Mouse (Mus musculus) skeletal muscle tissue, adult 2 months (tissue): ENCODE results near the gene Slc8a1.

Experiments used
- DNase-seq: peaks from one replicate; pipeline ENCODE4 v3.0.0-alpha.2; 2012; ENCODE audit warnings: low read depth, low spot score

Gene Slc8a1

GRCm38 (mm10) chr17:81669816-81670691, 68.1 kb downstream of the Slc8a1 start:
- DNase-seq: no peak

GRCm38 (mm10) chr17:81669062-81669815, 68.9 kb downstream of the Slc8a1 start:
- peak; percentile 21 for DNase-seq

- no peak for DNase-seq
These were observed 69.7 kb downstream of the Slc8a1 start for GRCm38 (mm10) chr17:81668466-81668865.

GRCm38 (mm10) chr17:81667935-81668334, 70.2 kb downstream of the Slc8a1 start:
- no peak for DNase-seq

- DNase-seq: no peak
These were observed 71.6 kb downstream of the Slc8a1 start for GRCm38 (mm10) chr17:81666551-81666950.

GRCm38 (mm10) chr17:81664916-81665315, 73.3 kb downstream of the Slc8a1 start:
- DNase-seq: no peak

GRCm38 (mm10) chr17:81657828-81658227, 80.3 kb downstream of the Slc8a1 start:
- DNase-seq: no peak

- no peak for DNase-seq
These were observed 83.6 kb downstream of the Slc8a1 start for GRCm38 (mm10) chr17:81654548-81654947.

GRCm38 (mm10) chr17:81652958-81653357, 85.2 kb downstream of the Slc8a1 start:
- no peak for DNase-seq

- DNase-seq: peak; percentile 27
These were observed 101.4 kb downstream of the Slc8a1 start for GRCm38 (mm10) chr17:81636822-81637221.

- DNase-seq: no peak
These were observed 107.7 kb downstream of the Slc8a1 start for GRCm38 (mm10) chr17:81630471-81630870.

- peak; percentile 36 for DNase-seq
These were observed 117.0 kb downstream of the Slc8a1 start for GRCm38 (mm10) chr17:81621188-81621644.

- no peak for DNase-seq
These were observed 119.7 kb downstream of the Slc8a1 start for GRCm38 (mm10) chr17:81618461-81618860.

GRCm38 (mm10) chr17:81616326-81616725, 121.9 kb downstream of the Slc8a1 start:
- no peak for DNase-seq

- no peak for DNase-seq
These were observed 122.8 kb downstream of the Slc8a1 start for GRCm38 (mm10) chr17:81615391-81615790.

- no peak for DNase-seq
These were observed 130.7 kb downstream of the Slc8a1 start for GRCm38 (mm10) chr17:81607515-81607914.

- DNase-seq: no peak
These were observed 132.1 kb downstream of the Slc8a1 start for GRCm38 (mm10) chr17:81606084-81606483.

GRCm38 (mm10) chr17:81605219-81605660, 132.9 kb downstream of the Slc8a1 start:
- DNase-seq: no peak

- no peak for DNase-seq
These were observed 139.1 kb downstream of the Slc8a1 start for GRCm38 (mm10) chr17:81599072-81599471.

GRCm38 (mm10) chr17:81589791-81590190, 148.4 kb downstream of the Slc8a1 start:
- no peak for DNase-seq

- DNase-seq: no peak
These were observed 151.4 kb downstream of the Slc8a1 start for GRCm38 (mm10) chr17:81586759-81587158.

- peak; percentile 25 for DNase-seq
These were observed 158.3 kb downstream of the Slc8a1 start for GRCm38 (mm10) chr17:81579728-81580425.
